Mouse (Mus musculus) ES-E14 (cell line): ENCODE measurements at regions not wholly inside any gene's neighbourhood (a gene's known extent, or its start where the extent isn't known, plus 50 kb on each side); places are given as distances from the start of the nearest gene placed in this dataset.

ENCODE experiments used
- HCFC1 ChIP-seq: IDR thresholded peaks from 2 replicates; pipeline ENCODE4 v1.6.1; 2012; ENCODE audit warnings: low read length, inconsistent platforms, borderline replicate concordance; ENCODE audit not compliant: insufficient read depth
- ZNF384 ChIP-seq: IDR thresholded peaks from 2 replicates; pipeline ENCODE4 v1.6.1; 2012; ENCODE audit warnings: low read depth, low read length, inconsistent platforms

DNA sequence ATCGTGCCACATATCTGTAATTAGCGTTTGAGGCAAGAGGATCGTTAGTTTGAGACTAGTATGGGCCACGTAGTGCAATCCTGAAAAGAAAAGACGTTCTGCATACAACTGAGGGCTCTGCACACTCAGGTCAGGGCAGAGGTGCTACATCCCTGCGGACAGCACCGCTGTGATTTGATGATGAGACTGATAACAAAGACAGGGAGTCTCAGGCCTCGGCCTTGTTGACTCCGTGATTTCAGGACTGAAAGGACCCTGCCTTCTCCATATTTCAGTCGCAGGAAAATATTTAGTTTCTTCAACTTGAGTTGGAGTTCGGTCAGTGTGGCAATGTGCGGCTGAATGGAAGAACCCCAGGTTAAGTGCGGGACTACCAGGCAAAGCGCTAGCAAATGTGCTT is 210.1 kb downstream of the Etnk1 start:
- TF ChIP-seq HCFC1 = no peak
- no peak for TF ChIP-seq ZNF384
